Mouse (Mus musculus) kidney, adult 2 months (tissue): Measurements from ENCODE around the gene Adgrf1.

Source experiments
- CTCF ChIP-seq: fragments of 200-500 bp; conservative IDR thresholded peaks from 2 replicates; pipeline ENCODE4 v1.5.1; 2011; ENCODE audit warnings: low read depth, mild to moderate bottlenecking, control low read depth, low read length, moderate library complexity, mixed read lengths; ENCODE audit not compliant: insufficient read depth, insufficient read length
- POLR2A ChIP-seq: fragments of 200-500 bp; IDR thresholded peaks from one replicate; pipeline ENCODE4 v1.6.1; 2011; ENCODE audit warnings: low read depth, low read length, control low read depth

- no peak for TF ChIP-seq CTCF
- no peak for TF ChIP-seq POLR2A
Observed at GRCm38 (mm10) chr17:43265944-43266343, 4.2 kb upstream of the Adgrf1 start.
